In the genomic region with DNA sequence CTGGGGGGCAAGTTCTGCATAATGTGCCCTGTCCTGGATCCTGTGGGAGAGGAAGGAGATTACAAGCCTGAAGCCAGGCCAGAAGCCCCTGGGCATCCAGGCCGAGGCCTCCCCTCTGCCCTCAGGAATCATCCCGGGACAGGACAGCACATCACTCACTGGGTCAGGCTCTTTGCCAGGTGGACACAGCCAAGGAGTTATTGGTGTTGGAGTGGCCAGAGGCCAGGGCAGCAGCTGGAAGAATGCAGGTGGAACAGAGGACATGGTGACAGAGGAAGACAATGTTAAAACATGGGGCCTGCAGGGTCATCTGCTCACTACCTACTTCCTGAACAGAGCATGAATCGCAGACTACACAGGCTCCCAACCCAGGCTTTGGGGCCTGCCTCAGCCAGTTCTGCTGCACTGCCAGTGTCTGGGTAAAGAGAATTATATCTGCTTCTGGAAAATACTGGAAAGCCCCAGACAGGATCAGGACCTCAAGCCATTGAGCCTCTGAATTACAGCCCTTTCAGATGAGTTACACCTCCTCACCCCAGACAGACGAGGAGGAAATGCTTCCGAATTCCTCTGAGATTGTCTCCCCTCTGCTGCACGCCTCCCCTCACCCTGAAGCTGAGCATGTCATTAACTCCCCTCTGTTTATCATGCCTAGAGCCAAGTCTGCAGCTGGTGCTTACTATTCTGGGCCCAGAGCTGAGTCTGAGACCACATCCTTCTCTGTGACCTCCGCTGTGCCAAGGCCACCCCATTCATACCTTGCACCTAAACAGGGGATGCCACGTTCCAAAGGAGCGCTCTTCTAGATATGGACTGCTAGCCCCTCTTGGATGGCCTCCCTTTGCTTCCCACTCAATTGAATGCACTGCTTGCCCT, we compare ENCODE assay signal across 11 mouse cellular contexts. TPM values are rescaled to one million over a fixed set of nuclear protein-coding genes. Genes with fewer than 3 reads are reported as not detected.
A peak's percentile ranks its signal among the peaks of the same experiment; 100 is the strongest.
DNase-seq lines count a peak whose midpoint lies in the region; ATAC-seq and TF ChIP-seq lines count a peak whose summit lies in the region.
"Had no signal": no experiment of that assay in that cellular context is flagged by ENCODE, and none has a peak within 500 bp of the region (broad histone marks: within the 10 kb centered on the region; RNA-seq: fewer than 3 reads in every experiment).

No protein-coding gene starts in this region.

- H3K4me2 ChIP-seq in intestine, embryonic 16.5 days (ENCODE audit: low read depth, low read length), result no peak overlapping the region; the same call in 1 of the 2 replicates

- DNase-seq in heart, embryonic 10.5 days (ENCODE audit: low spot score), result no peak
- no peak for DNase-seq in heart, postnatal 4 days
- no peak for DNase-seq in layer of hippocampus, adult 2 months (ENCODE audit: low spot score in 2 of 2)
- no peak for DNase-seq in layer of hippocampus, adult 9-11 months
- peak; percentile 55 for DNase-seq in brain, embryonic 14.5 days (ENCODE audit: low read depth)
- DNase-seq in frontal cortex, postnatal 14 days (ENCODE audit: low spot score in 2 of 2), result no peak
- DNase-seq in MN1 (ENCODE audit: low spot score), result no peak
- DNase-seq: cerebellum, postnatal 14 days had no signal

- no peak for TF ChIP-seq POLR2A in brain, embryonic 14.5 days (IDR thresholded peaks at IDR 0.05; ENCODE audit: borderline replicate concordance, extremely low read depth, insufficient read depth, insufficient read length, poor library complexity, severe bottlenecking)

- H3K9me3 ChIP-seq in heart, embryonic 10.5 days, result no peaks in the 10 kb centered on the region
- H3K9me3 ChIP-seq in intestine, embryonic 16.5 days (ENCODE audit: control insufficient read depth, low read length), result no peaks in the 10 kb centered on the region

- H3K4me3 ChIP-seq in heart, embryonic 10.5 days, result no peak overlapping the region
- H3K4me3 ChIP-seq in layer of hippocampus, adult 2 months, result no peak overlapping the region
- H3K4me3 ChIP-seq in intestine, embryonic 16.5 days (ENCODE audit: low read length), result no peak overlapping the region

- H3K4me1 ChIP-seq in heart, embryonic 10.5 days, result peaks cover 58% of the 10 kb centered on the region
- peaks cover 32% of the 10 kb centered on the region for H3K4me1 ChIP-seq in intestine, embryonic 16.5 days (ENCODE audit: control insufficient read depth, insufficient read depth, low read length)

- H3K27me3 ChIP-seq in heart, embryonic 10.5 days (ENCODE audit: insufficient read depth, poor library complexity, severe bottlenecking), result no peaks in the 10 kb centered on the region
- H3K27me3 ChIP-seq in intestine, embryonic 16.5 days (replicated peaks; ENCODE audit: control insufficient read depth, insufficient read depth, low read length), result no peaks in the 10 kb centered on the region
- H3K27me3 ChIP-seq: CH12.LX had no signal

- 0 out of 2 replicates have a peak overlapping the region, but pooled peaks have one; percentile 24 for H3K9ac ChIP-seq in intestine, embryonic 16.5 days (ENCODE audit: low read depth, low read length)
- H3K9ac ChIP-seq: liver, embryonic 14.5 days had no signal

- peaks cover 19% of the 10 kb centered on the region; the same call in 1 of the 2 replicates for H3K36me3 ChIP-seq in heart, embryonic 10.5 days
- H3K36me3 ChIP-seq in intestine, embryonic 16.5 days (ENCODE audit: control insufficient read depth, insufficient read depth, low read length), result no peaks in the 10 kb centered on the region

- no peak for TF ChIP-seq CTCF in layer of hippocampus, adult 2 months (conservative IDR thresholded peaks at IDR 0.05)
- no peak for TF ChIP-seq CTCF in brain, embryonic 14.5 days (IDR thresholded peaks at IDR 0.05; ENCODE audit: borderline replicate concordance, extremely low read depth, insufficient read depth, insufficient read length)

- H3K27ac ChIP-seq in heart, embryonic 10.5 days, result peak overlapping the region; percentile 69
- H3K27ac ChIP-seq in layer of hippocampus, adult 2 months, result peak overlapping the region; percentile 36; the same call in 1 of the 2 replicates
- peak overlapping the region; percentile 20 for H3K27ac ChIP-seq in intestine, embryonic 16.5 days (ENCODE audit: low read length)
- H3K27ac ChIP-seq: liver, embryonic 14.5 days had no signal

- ATAC-seq in intestine, embryonic 16.5 days, result no peak

- WGBS in heart, embryonic 10.5 days, result 63% methylated on average over 9 of the region's 9 CpGs
- WGBS in intestine, embryonic 16.5 days, result 55% methylated on average over 9 of the region's 9 CpGs

RNA-seq across cellular contexts. Expression of a gene that starts 11.5 kb away (rescaled TPM):
- 4.4 and 5.3 TPM in 2 replicates for polyA plus RNA-seq in heart, embryonic 10.5 days (2016; fragmentation: Nextera tagmentation; extraction: Ambion mirVana)
- 1 to 10 TPM; 5.6 to 6.4 TPM for total RNA-seq in heart, postnatal 4 days (2021)
- total RNA-seq in layer of hippocampus, adult 2 months (2021), result 10 to 100 TPM; 11.2 to 13.2 TPM
- polyA plus RNA-seq in brain, embryonic 14.5 days (2012; rRNA removed), result 6.2 and 7.2 TPM in 2 replicates
- polyA plus RNA-seq in intestine, embryonic 16.5 days (2015; fragmentation: Nextera tagmentation; extraction: Ambion mirVana), result 2.4 and 3.8 TPM in 2 replicates
